Mouse (Mus musculus): ENCODE measurements around the gene Vps8. TPM values are rescaled to one million over a fixed set of nuclear protein-coding genes. Genes with fewer than 3 reads are reported as not detected.

Vps8 gene
- total RNA-seq, 2 experiments from 2014 or later: 56.1 to 58.1 TPM

DNA sequence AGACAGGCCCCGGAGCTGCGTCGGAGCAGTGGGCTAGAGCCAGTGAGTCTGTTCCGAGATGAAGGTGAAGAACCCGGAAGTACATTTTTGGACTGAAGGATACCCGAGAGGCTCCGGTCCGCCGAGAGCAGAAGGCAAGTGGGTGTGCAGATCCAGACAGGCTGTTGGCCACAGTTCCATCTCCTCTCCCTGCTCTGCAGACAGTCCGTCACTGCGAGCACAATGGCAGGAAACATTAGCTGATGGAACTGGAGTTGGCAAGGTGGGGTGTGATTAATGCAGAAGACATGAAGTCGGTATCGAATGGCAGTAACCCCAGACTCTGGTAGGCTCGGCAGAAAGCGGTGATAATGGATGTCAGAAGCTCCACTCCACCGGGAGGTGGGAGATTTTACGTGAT, 20.9 kb upstream of the Vps8 start:
- peak; percentile 48 to 69 for DNase-seq (ENCODE audit: low spot score in 2 of 2)

- DNase-seq (ENCODE audit: low spot score in 2 of 2): no peak
Measured at GRCm38 (mm10) chr16:21403402-21403801, 19.5 kb upstream of the Vps8 start.

GRCm38 (mm10) chr16:21404631-21405030, 18.3 kb upstream of the Vps8 start:
- no peak for DNase-seq (ENCODE audit: low spot score in 2 of 2)

DNA sequence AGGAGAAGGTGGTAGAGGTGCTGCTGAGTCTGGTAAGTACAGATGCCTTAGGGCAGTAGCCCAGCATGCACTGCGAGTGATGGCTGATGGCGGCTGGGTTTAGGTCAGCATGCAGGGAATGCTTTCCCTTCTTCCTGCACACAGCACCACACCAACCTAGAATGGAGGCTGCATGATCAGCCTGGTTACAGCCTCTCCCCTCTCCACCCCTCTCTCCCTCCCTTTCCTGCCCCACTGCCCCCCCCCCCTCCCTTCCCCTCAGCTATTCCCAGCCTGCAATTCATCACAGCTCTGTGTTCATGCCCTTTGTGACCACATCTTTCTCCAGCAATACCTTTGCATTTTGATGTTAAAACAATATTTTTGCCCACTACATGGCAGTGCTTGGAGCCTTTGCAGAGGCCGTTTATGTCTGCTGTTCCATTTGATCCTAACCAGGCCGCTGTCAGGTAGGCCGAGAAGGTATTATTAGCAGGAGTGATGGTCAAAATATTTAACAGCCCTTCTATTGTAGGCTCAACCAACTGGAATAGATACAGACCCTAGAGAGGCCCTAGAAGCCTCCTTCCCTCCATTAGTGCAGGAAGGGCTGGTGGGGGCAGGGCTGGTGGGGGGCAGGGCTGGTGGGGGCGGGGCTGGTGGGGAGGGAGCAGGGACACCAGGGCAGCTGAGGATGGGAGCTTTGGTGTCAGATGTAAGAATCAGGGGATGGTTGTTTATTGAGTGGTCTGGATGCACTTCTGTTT, 17.5 kb upstream of the Vps8 start:
- DNase-seq (ENCODE audit: low spot score in 2 of 2): no peak

DNA sequence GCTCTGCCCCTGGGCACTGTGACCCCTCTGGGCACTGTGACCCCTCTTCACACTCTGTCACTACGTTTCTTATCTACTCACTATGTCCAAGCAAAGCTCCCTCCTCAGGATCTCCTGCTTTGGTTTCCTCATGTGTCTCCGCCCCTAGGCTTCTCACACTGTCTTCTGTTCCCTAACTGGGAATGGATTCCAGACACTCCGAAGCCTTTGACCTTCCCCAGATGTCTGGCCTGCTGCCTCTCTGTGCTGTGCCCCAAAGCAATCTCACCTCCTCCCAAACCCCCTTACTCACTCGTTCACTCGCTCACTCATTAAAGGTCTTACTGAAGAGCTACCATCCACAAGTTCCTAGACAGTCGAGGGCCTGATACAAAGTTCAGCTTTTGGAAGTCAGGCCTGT, 16.8 kb upstream of the Vps8 start:
- no peak for DNase-seq (ENCODE audit: low spot score in 2 of 2)

DNA sequence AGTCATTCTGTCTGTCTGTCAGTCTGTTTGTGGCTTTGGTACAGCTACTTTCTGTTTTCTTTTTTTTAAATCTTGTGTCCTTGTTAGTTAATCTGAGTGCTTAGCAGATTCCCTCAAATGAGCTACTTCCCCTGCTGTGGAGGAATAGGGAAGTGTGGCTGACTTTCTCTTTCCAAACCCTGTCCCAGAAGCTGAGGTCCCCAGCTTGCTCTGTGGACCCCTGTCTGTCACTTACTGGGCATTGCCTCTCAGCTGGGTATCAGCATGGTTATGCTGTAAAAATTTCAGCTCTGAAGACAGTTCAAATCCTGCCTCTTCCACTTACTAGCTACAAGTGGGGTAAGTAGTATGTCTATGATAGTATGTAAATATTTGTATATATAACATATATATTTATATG, 11.1 kb upstream of the Vps8 start:
- no peak for DNase-seq (ENCODE audit: low spot score in 2 of 2)

GRCm38 (mm10) chr16:21412593-21413047, 10.3 kb upstream of the Vps8 start:
- peak; percentile 72 to 82 for DNase-seq (ENCODE audit: low spot score in 2 of 2)

DNA sequence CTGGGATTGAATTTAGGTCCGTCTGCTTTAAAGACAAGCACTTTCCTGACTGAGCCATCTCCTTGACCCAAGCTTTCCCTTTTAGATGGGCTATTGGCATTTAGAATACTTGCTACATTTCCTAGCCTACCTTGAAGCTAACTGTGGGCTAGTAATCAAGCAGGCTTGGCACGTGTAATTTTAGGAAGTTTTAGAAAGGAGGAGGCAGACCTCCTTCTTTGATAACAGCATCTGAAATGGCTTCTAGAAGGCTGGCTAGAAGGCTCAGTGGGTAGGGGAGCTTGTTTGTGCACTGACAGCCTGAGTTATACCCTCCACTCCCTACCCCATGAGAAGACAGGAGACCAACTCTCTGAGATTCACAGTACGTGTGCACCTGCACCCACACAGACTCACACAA, 9.1 kb upstream of the Vps8 start:
- DNase-seq (ENCODE audit: low spot score in 2 of 2): no peak

- no peak for DNase-seq (ENCODE audit: low spot score in 2 of 2)
Measured at GRCm38 (mm10) chr16:21415128-21415527, 7.8 kb upstream of the Vps8 start.

GRCm38 (mm10) chr16:21418012-21418411, 4.9 kb upstream of the Vps8 start:
- no peak for DNase-seq (ENCODE audit: low spot score in 2 of 2)

DNA sequence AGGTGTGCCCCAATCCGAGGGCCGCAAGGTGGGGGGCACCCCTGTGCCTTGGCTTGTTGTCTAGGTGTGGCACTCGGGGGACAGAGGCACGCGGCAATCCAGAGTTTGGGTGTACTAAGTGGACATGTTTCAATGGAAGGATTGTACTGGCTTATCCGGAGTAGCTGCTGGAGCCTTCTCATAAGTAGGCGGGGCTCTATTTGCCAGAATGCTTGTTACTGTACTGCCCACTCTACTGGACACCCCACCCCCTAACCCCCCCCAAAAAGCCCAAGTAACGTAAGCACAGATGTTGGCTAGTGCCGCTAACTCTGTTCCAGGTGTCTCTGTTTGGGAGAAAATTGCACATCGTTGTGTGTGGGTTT, 610 bp downstream of the Vps8 start:
- no peak for DNase-seq (ENCODE audit: low spot score in 2 of 2)

DNA sequence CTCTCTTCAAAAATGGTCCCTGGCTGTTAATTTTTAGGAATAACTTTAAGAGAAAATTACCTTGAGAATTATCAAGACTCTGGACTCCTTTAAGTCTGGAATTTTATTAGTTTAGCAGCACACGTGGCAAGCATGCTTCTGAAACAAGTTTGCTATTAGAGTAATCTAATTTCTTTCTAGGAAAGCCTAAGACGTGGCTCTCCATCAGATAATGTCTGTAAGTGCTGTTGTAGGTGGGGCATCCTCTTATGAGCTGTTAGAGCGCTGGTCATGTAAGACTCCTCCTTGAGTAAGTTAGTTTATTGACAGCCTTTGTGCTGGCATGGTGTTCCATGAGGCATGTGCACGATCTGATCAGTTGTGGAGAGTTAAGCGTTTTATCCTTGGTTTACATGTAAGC, 5.2 kb downstream of the Vps8 start:
- no peak for DNase-seq (ENCODE audit: low spot score in 2 of 2)

DNA sequence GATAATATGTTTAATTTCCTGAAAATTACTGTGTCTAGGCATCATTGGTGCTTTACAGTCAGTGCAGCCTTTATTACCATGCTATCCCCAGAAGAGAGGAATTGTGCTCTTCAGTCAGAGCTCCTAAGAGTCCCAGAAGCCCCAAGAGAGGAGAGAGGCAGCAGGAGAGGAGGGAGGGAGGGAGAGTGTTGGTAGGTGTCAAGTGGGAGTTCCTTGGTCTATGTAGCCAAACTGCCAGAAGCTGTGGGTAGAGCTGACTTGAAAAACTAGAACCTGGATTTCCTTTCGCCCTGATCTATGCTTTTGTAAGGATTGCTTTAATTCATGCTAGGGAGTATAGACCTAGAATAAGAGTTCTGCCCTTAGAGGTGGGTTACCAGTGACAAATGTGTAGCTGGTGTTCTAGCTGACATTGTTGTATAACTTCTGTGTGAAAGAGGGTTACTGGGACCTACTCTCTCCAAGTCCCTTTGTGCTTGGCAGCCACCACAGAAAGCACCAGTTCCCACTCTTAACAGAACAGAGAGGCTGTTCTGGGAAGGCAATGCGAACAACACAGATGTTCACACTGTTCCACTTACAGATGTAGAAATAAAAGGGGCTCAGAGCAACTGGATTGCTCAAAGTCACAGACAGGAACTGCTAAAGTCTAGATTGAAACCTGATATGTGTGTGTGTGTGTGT, 7.6 kb downstream of the Vps8 start:
- peak; percentile 31 to 34 for DNase-seq (ENCODE audit: low spot score in 2 of 2)

DNA sequence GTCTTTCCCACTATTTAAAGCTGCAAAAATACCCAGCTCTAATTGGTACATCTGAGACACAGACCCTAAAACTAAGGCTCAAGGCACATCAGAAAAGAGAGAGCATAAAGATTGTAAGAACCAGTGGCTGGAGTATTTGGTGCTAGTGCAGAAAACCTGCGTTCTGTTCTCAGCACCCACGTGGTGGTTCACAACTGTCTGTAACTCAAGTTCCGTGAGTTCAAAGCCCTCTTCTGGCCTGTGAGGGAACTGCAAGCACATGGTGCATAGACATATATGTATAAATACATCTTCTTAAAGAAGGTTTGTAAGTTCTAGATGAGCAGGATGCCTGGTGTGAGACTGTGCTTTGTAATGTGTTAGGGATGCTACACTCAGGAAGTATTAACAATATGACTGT, 8.7 kb downstream of the Vps8 start:
- no peak for DNase-seq (ENCODE audit: low spot score in 2 of 2)

DNA sequence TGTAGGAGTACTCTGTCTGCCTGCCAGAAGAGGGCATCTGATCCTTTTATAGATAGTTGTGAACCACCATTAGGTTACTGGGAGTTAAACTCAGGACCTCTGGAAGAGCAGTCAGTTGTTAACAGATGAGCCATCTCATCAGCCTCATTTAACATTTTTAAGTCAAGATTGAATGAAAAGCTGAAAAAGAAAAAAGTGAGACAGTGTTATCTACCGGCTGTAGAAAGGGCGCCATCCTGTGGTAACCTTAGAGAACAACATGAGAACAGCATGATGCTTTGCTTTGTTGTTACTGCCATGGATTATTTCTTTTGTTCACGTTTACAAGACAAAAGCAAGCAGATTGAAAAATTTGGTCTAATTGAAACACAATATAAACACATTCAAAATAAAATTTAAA, 10.6 kb downstream of the Vps8 start:
- DNase-seq (ENCODE audit: low spot score in 2 of 2): no peak

GRCm38 (mm10) chr16:21441012-21441411, 18.1 kb downstream of the Vps8 start:
- DNase-seq (ENCODE audit: low spot score in 2 of 2): no peak

GRCm38 (mm10) chr16:21445026-21445625, 22.2 kb downstream of the Vps8 start:
- DNase-seq (ENCODE audit: low spot score in 2 of 2): no peak

DNA sequence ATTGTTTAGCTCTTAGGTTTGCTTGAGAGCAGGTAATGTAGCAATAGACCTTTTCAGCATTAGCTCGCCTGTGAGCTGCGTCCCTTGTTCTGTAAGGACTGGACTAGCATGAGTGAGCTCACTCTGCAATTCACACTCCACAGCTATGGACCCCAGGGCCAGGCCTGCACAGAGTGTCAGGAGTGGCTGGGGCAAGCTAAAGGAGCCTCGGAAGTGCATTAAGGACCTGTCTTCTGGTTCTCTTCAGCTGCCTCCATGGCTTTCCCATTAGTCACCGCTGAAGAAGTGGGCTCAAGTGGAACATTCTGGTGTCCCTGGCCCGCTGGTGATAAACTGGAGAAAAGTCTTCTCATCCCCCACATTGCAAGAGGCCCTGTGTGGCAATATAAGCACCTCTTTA, 24.5 kb downstream of the Vps8 start:
- DNase-seq (ENCODE audit: low spot score in 2 of 2): no peak

DNA sequence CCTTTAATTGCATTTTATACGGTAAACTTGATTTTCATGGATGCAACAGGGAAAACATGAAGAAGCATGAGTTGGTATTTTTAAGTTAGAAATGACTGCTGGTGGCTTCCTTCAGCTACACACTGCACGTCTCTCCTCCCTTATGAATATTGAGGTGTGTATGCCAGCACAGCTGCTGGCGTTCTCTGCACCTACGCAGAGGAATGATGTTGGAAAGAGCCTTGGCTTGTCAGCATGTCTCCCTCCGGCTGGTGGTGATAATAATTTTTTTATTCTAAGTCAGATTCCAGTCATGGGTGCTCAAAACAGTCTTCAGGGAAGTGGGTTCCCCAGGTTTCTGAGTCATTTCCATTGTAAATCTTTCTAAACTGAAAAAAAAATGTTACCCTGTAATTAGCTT, 25.5 kb downstream of the Vps8 start:
- DNase-seq (ENCODE audit: low spot score in 2 of 2): no peak

- DNase-seq (ENCODE audit: low spot score in 2 of 2): no peak
Measured at GRCm38 (mm10) chr16:21449890-21450289, 27.0 kb downstream of the Vps8 start.

- DNase-seq (ENCODE audit: low spot score in 2 of 2): no peak
Measured at GRCm38 (mm10) chr16:21452569-21452968, 29.7 kb downstream of the Vps8 start.

DNA sequence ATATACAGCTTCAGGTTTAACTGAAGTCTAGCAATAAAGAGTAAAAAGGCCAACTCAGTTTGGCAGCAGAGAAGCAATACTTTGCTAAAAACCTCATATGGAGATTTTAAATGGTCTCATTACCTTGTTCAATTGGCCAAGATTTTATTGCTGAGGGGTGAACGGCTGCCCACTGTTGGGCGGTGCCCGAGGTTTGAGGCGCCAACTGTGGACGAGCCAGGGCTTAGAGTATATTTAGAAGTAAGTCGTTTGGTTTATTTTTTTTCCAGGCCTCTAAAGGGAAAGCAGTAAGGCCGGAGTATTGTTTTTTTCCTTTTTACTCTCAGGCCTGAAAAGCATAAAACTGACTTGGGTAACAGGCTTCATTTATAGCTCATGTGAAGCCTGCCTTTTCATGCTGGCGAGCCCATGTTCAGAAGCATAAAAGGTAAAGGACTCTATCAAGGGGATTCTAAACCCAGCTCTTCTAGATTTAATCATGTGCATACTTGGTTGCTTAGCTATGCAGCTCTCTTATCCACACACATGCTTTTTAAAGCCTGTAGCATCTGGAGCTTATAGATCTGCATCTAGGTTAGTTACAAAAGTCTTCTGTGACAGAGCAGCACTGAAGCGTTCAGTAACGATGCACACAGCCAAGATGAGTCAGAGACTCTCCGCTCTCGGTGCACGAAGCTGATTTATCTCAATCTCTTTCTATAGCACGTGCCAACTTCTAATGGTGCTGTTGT, 34.9 kb downstream of the Vps8 start:
- peak in 1 of 2 experiments; percentile 49 for DNase-seq (ENCODE audit: low spot score in 2 of 2)

All from left cerebral cortex, adult 18-20 months (tissue).